Mouse (Mus musculus): ENCODE measurements around the gene Paqr8. TPM values are rescaled to one million over a fixed set of nuclear protein-coding genes. Genes with fewer than 3 reads are reported as not detected.

The Paqr8 gene
- total and polyA plus RNA-seq, 3 experiments: 0.46 to 1.8 TPM; not detected in 1

DNA sequence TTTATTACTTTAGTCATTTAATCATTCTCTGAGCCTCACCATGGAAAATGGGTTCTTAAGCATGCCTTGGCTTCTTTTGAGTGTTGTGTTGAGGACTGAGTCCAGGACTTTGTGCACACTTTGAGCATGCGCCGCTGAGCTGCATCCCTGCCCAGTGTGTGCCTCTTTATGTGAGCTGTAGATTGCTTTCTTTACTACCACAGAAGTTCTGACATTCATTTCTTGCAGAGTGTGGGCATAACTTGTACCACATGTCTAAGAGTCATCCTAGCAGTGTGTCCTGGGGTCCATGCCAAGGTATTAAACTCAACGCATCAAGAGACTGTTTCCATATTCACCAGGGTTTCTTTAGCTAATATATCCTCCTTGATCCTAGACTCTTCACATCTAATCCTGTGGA lies 28.5 kb upstream of the Paqr8 start:
- Histone ChIP-seq H3K9me3 (replicated peaks; ENCODE audit: insufficient read depth, low read length) (no peaks in the 10 kb centered on the region), H3K9ac (ENCODE audit: control insufficient read depth, low read depth, low read length, poor library complexity, severe bottlenecking) (no peak overlapping the region), H3K4me1 (ENCODE audit: control insufficient read depth in 1 of 2, insufficient read depth in 2 of 2, low read length in 2 of 2) (no peaks in the 10 kb centered on the region), H3K27ac (ENCODE audit: control insufficient read depth, low read depth, low read length) (no peak overlapping the region), H3K79me2 (ENCODE audit: control insufficient read depth, insufficient read depth, low read length, poor library complexity) (no peaks in the 10 kb centered on the region), H3K36me3 (ENCODE audit: control insufficient read depth in 1 of 2, insufficient read depth in 2 of 2, low read length in 2 of 2) (no peaks in the 10 kb centered on the region), H3K4me3 (ENCODE audit: control insufficient read depth in 1 of 2, insufficient read depth in 1 of 2, low read depth in 2 of 2, low read length in 2 of 2) (no peak overlapping the region), H3K27me3 (ENCODE audit: control insufficient read depth in 1 of 2, insufficient read depth in 2 of 2, low read length in 2 of 2) (peaks cover 0 to 5% of the 10 kb centered on the region in 2 experiments)
- DNase-seq (ENCODE audit: low read depth, low spot score): no peak
- TF ChIP-seq CTCF (IDR thresholded peaks at IDR 0.05 in 2 of 3, conservative IDR thresholded peaks at IDR 0.05 in 1 of 3; ENCODE audit: control insufficient read depth in 1 of 3, insufficient read depth in 1 of 3, low read depth in 2 of 3, low read length in 3 of 3, poor library complexity in 1 of 3, severe bottlenecking in 1 of 3) (no peak), JUND (IDR thresholded peaks at IDR 0.05; ENCODE audit: low read depth, low read length) (no peak), USF2 (IDR thresholded peaks at IDR 0.05; ENCODE audit: borderline replicate concordance in 1 of 2, insufficient read depth in 1 of 2, low read depth in 1 of 2, low read length in 2 of 2) (no peak), KAT2A (conservative IDR thresholded peaks at IDR 0.05; ENCODE audit: low read depth, low read length) (no peak)

DNA sequence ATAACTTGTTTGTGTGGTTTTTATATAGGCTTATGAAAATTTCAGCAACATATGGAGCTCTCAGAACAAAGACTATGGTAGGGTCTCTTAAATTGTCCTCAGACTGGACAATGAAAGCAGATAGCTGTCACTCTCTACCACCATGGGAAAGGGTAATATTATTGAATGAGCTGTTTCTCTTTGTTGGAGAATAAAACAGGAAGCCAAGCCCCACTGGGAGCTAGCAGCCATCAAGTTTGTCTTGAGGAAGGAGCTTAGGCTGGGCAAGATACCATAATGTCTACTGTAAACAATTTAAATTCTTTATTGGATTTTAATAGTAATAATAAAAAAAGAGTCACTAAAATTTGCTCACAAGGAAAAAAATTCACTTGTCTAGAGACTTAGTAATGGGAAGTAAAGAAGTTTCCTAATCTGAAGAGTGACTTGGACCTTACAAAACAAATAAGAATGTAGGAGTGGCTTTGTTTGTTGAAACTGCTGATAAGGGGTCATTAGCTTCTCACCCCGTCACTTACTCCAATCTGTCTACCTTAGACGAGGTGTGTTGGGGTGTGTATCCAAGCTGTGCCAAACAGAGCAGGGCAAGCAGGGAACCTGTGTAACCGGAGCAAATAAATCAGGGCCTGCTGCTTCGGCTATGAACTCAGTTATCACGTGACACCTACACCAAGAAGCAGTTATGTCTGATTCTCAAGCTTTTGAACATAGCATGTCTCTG lies 26.8 kb upstream of the Paqr8 start:
- TF ChIP-seq EP300 (IDR thresholded peaks at IDR 0.05; ENCODE audit: low read depth in 1 of 2, low read length in 2 of 2) (no peak), GATA1 (IDR thresholded peaks at IDR 0.05; ENCODE audit: low read depth, low read length) (no peak), GABPA (IDR thresholded peaks at IDR 0.05; ENCODE audit: low read depth, low read length) (no peak), ZNF384 (IDR thresholded peaks at IDR 0.05; ENCODE audit: low read depth, low read length) (no peak)
- Histone ChIP-seq H3K36me3 (ENCODE audit: control insufficient read depth in 1 of 2, insufficient read depth in 2 of 2, low read length in 2 of 2) (no peaks in the 10 kb centered on the region), H3K79me2 (ENCODE audit: control insufficient read depth, insufficient read depth, low read length, poor library complexity) (no peaks in the 10 kb centered on the region), H3K27me3 (ENCODE audit: control insufficient read depth in 1 of 2, insufficient read depth in 2 of 2, low read length in 2 of 2) (peaks cover 0 to 5% of the 10 kb centered on the region in 2 experiments), H3K4me1 (ENCODE audit: control insufficient read depth in 1 of 2, insufficient read depth in 2 of 2, low read length in 2 of 2) (no peaks in the 10 kb centered on the region), H3K27ac (ENCODE audit: control insufficient read depth, low read depth, low read length) (no peak overlapping the region), H3K9ac (ENCODE audit: control insufficient read depth, low read depth, low read length, poor library complexity, severe bottlenecking) (no peak overlapping the region), H3K4me3 (ENCODE audit: control insufficient read depth in 1 of 2, insufficient read depth in 1 of 2, low read depth in 2 of 2, low read length in 2 of 2) (no peak overlapping the region), H3K9me3 (replicated peaks; ENCODE audit: insufficient read depth, low read length) (no peaks in the 10 kb centered on the region)
- DNase-seq (ENCODE audit: low read depth, low spot score): no peak

DNA sequence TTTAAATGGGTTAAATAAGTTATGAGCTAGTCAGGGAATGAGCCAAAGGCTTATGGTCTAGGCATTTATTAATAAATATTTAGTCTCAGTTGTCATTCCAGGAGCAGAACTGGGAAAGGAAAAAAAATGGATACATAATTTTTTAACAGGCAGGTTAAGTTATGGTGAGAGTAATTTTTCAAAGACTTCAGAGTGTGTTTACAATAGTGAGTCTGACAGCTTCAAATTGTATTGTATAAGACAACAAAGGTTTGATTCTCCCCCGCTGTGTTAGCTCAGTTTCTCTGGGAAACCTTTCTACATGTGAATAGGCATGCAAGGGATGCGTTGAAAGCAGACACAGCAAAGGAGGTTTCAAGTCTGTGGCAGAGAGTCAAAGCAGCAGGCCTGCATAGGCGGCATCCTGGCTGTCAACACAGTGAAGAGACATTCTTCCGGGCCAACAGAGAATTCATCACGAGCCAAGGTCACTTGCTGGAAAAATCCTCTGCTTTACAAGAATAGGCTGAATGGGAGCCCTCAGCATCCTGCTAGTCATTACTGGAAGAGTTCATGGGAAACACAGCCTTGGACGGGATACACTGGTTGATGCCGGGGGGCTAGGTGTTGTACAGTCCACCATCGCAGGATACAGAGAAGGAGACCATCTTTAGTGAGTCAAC lies 23.0 kb upstream of the Paqr8 start:
- DNase-seq (ENCODE audit: low read depth, low spot score): no peak
- H3K27me3 ChIP-seq (ENCODE audit: control insufficient read depth in 1 of 2, insufficient read depth in 2 of 2, low read length in 2 of 2): no peaks in the 10 kb centered on the region; a peak in 2 of 4 replicates
- no peaks in the 10 kb centered on the region for H3K79me2 ChIP-seq (ENCODE audit: control insufficient read depth, insufficient read depth, low read length, poor library complexity)
- TF ChIP-seq SIN3A (IDR thresholded peaks at IDR 0.05; ENCODE audit: low read length) (no peak), NELFE (IDR thresholded peaks at IDR 0.05; ENCODE audit: low read depth, low read length) (no peak), BHLHE40 (IDR thresholded peaks at IDR 0.05; ENCODE audit: borderline replicate concordance, low read depth, low read length) (no peak), ETS1 (IDR thresholded peaks at IDR 0.05; ENCODE audit: low read depth, low read length) (no peak), TBP (IDR thresholded peaks at IDR 0.05; ENCODE audit: low read depth, low read length) (no peak)
- no peaks in the 10 kb centered on the region for H3K4me1 ChIP-seq (ENCODE audit: control insufficient read depth in 1 of 2, insufficient read depth in 2 of 2, low read length in 2 of 2)
- no peak overlapping the region for H3K9ac ChIP-seq (ENCODE audit: control insufficient read depth, low read depth, low read length, poor library complexity, severe bottlenecking)
- no peak overlapping the region for H3K4me3 ChIP-seq (ENCODE audit: control insufficient read depth in 1 of 2, insufficient read depth in 1 of 2, low read depth in 2 of 2, low read length in 2 of 2)
- H3K27ac ChIP-seq (ENCODE audit: control insufficient read depth, low read depth, low read length): no peak overlapping the region
- H3K36me3 ChIP-seq (ENCODE audit: control insufficient read depth in 1 of 2, insufficient read depth in 2 of 2, low read length in 2 of 2): no peaks in the 10 kb centered on the region
- no peaks in the 10 kb centered on the region for H3K9me3 ChIP-seq (replicated peaks; ENCODE audit: insufficient read depth, low read length)
